Mouse (Mus musculus) neural tube, embryonic 14.5 days (tissue): ENCODE data around the gene Rbfox2. TPM values are rescaled to one million over a fixed set of nuclear protein-coding genes. Genes with fewer than 3 reads are reported as not detected.
A peak's percentile ranks its signal among the peaks of the same experiment; 100 is the strongest.
"Not testable (repeated sequence)": the region's sequence is repeated elsewhere in the genome, so short reads cannot be mapped to it uniquely, and the experiment has no call there.

Source experiments
- ATAC-seq: fragments of 200-750 bp; cut with Nextera tagmentation; 2 replicates; pipeline ENCODE4 v1.8.0; 2017; ENCODE audit warnings: low read depth, mild to moderate bottlenecking, moderate TSS enrichment, moderate library complexity
- H3K27ac ChIP-seq: fragments of 300-500 bp; sonication (generic); 2 replicates; pipeline ENCODE4 v1.5.1; 2014; ENCODE audit warnings: low read depth, mild to moderate bottlenecking, control low read depth, low read length, moderate library complexity, mixed read lengths
- H3K27me3 ChIP-seq: fragments of 300-500 bp; sonication (generic); 2 replicates; pipeline ENCODE4 v1.6.1; 2014; ENCODE audit warnings: low read length; ENCODE audit not compliant: control insufficient read depth, insufficient read depth
- H3K36me3 ChIP-seq: fragments of 300-500 bp; sonication (generic); 2 replicates; pipeline ENCODE4 v1.6.1; 2014; ENCODE audit warnings: low read length, mixed read lengths; ENCODE audit not compliant: control insufficient read depth, insufficient read depth
- H3K4me1 ChIP-seq: fragments of 300-500 bp; sonication (generic); 2 replicates; pipeline ENCODE4 v1.6.1; 2014; ENCODE audit warnings: low read length; ENCODE audit not compliant: control insufficient read depth, insufficient read depth
- H3K4me2 ChIP-seq: fragments of 300-500 bp; sonication (generic); 2 replicates; pipeline ENCODE4 v1.6.1; 2014; ENCODE audit warnings: mild to moderate bottlenecking, low read depth, low read length, control low read depth
- H3K4me3 ChIP-seq: fragments of 300-500 bp; sonication (generic); 2 replicates; pipeline ENCODE4 v1.5.1; 2014; ENCODE audit warnings: low read depth, low read length, control low read depth, mixed read lengths
- H3K9ac ChIP-seq: fragments of 300-500 bp; sonication (generic); replicated peaks from 2 replicates; pipeline ENCODE4 v1.6.1; 2014; ENCODE audit warnings: low read depth, mild to moderate bottlenecking, control low read depth, low read length, mixed read lengths
- H3K9me3 ChIP-seq: fragments of 300-500 bp; sonication (generic); 2 replicates; pipeline ENCODE4 v1.6.1; 2016; ENCODE audit warnings: low read length; ENCODE audit not compliant: control insufficient read depth
- WGBS: fragments of 180-500 bp; shearing (Covaris S2); extraction: QIAGEN DNeasy Blood & Tissue Kit; methylation state at CpG from one replicate; pipeline ENCODE4 v1.1.7; 2014; 5-methylcytosine and 5-hydroxymethylcytosine counted together
- polyA plus RNA-seq: library from polyadenylated mRNA; unstranded; fragments of >200 nt; fragmentation: Nextera tagmentation; extraction: Ambion mirVana; gene quantifications from 2 replicates; pipeline ENCODE4 v1.2.1, GENCODE M21; 2014

Rbfox2 gene
- polyA plus RNA-seq, 1 experiment from 2014 or later: 208 TPM

GRCm38 (mm10) chr15:77271285-77271684 lies 35.5 kb downstream of the Rbfox2 start:
- no peaks in the 10 kb centered on the region for H3K27me3 ChIP-seq
- no peak overlapping the region for H3K4me2 ChIP-seq
- no peak overlapping the region for H3K27ac ChIP-seq
- WGBS: 94% methylated on average over 5 of the region's 5 CpGs
- H3K4me3 ChIP-seq: no peak overlapping the region
- no peak overlapping the region for H3K9ac ChIP-seq
- H3K4me1 ChIP-seq: peaks cover 6% of the 10 kb centered on the region; the same call in 1 of the 2 replicates
- no peaks in the 10 kb centered on the region for H3K36me3 ChIP-seq
- H3K9me3 ChIP-seq: no peaks in the 10 kb centered on the region
- ATAC-seq: no peak

GRCm38 (mm10) chr15:77269496-77269895 lies 37.3 kb downstream of the Rbfox2 start:
- H3K4me2 ChIP-seq, H3K4me3 ChIP-seq, H3K27ac ChIP-seq, H3K36me3 ChIP-seq, H3K9ac ChIP-seq, H3K27me3 ChIP-seq, H3K9me3 ChIP-seq, ATAC-seq: not testable (repeated sequence)
- 86% methylated on average over 1 of the region's 1 CpGs for WGBS
- peaks cover 11% of the 10 kb centered on the region; the same call in 1 of the 2 replicates for H3K4me1 ChIP-seq

- Histone ChIP-seq H3K4me2 (no peak overlapping the region), H3K27me3 (no peaks in the 10 kb centered on the region), H3K4me1 (peaks cover 11% of the 10 kb centered on the region; the same call in 1 of the 2 replicates), H3K9me3 (no peaks in the 10 kb centered on the region), H3K9ac (no peak overlapping the region), H3K36me3 (no peaks in the 10 kb centered on the region), H3K27ac (no peak overlapping the region), H3K4me3 (no peak overlapping the region)
- WGBS: 88% methylated on average over 3 of the region's 3 CpGs
- ATAC-seq: no peak
These were observed 38.4 kb downstream of the Rbfox2 start for GRCm38 (mm10) chr15:77268415-77268814.

GRCm38 (mm10) chr15:77265318-77265717 lies 41.5 kb downstream of the Rbfox2 start:
- no peaks in the 10 kb centered on the region for H3K9me3 ChIP-seq
- H3K36me3 ChIP-seq: no peaks in the 10 kb centered on the region
- 31% methylated on average over 4 of the region's 4 CpGs for WGBS
- H3K27me3 ChIP-seq: no peaks in the 10 kb centered on the region
- ATAC-seq: no peak
- no peak overlapping the region for H3K27ac ChIP-seq
- H3K9ac ChIP-seq: no peak overlapping the region
- no peak overlapping the region for H3K4me3 ChIP-seq
- peaks cover 11% of the 10 kb centered on the region; the same call in 1 of the 2 replicates for H3K4me1 ChIP-seq
- H3K4me2 ChIP-seq: no peak overlapping the region

- 54% methylated on average over 5 of the region's 5 CpGs for WGBS
- Histone ChIP-seq H3K4me2 (no peak overlapping the region), H3K27me3 (no peaks in the 10 kb centered on the region), H3K9me3 (no peaks in the 10 kb centered on the region), H3K9ac (no peak overlapping the region), H3K36me3 (no peaks in the 10 kb centered on the region), H3K4me3 (no peak overlapping the region), H3K27ac (no peak overlapping the region), H3K4me1 (peaks cover 11% of the 10 kb centered on the region; the same call in 1 of the 2 replicates)
- no peak for ATAC-seq
These were observed 42.5 kb downstream of the Rbfox2 start for GRCm38 (mm10) chr15:77264314-77264713.

- no peaks in the 10 kb centered on the region for H3K36me3 ChIP-seq
- H3K4me3 ChIP-seq: no peak overlapping the region
- H3K27ac ChIP-seq: no peak overlapping the region
- 96% methylated on average over 2 of the region's 2 CpGs for WGBS
- H3K9ac ChIP-seq: no peak overlapping the region
- ATAC-seq: no peak
- H3K9me3 ChIP-seq: no peaks in the 10 kb centered on the region
- no peaks in the 10 kb centered on the region for H3K27me3 ChIP-seq
- no peak overlapping the region for H3K4me2 ChIP-seq
- H3K4me1 ChIP-seq: peaks cover 11% of the 10 kb centered on the region; the same call in 1 of the 2 replicates
These were observed 44.0 kb downstream of the Rbfox2 start for GRCm38 (mm10) chr15:77262782-77263181.

GRCm38 (mm10) chr15:77257437-77258229 lies 49.2 kb downstream of the Rbfox2 start:
- Histone ChIP-seq H3K27ac (no peak overlapping the region), H3K9me3 (no peaks in the 10 kb centered on the region), H3K4me3 (no peak overlapping the region), H3K36me3 (no peaks in the 10 kb centered on the region), H3K9ac (no peak overlapping the region), H3K27me3 (no peaks in the 10 kb centered on the region), H3K4me2 (no peak overlapping the region), H3K4me1 (peaks cover 5% of the 10 kb centered on the region; the same call in 1 of the 2 replicates)
- WGBS: 26% methylated on average over 6 of the region's 6 CpGs
- no peak for ATAC-seq

- H3K4me2 ChIP-seq: no peak overlapping the region
- H3K27me3 ChIP-seq: no peaks in the 10 kb centered on the region
- no peak for ATAC-seq
- no peak overlapping the region for H3K4me3 ChIP-seq
- no peak overlapping the region for H3K27ac ChIP-seq
- no peak overlapping the region for H3K9ac ChIP-seq
- no peaks in the 10 kb centered on the region for H3K36me3 ChIP-seq
- H3K4me1 ChIP-seq: peaks cover 5% of the 10 kb centered on the region; the same call in 1 of the 2 replicates
- 85% methylated on average over 4 of the region's 4 CpGs for WGBS
- no peaks in the 10 kb centered on the region for H3K9me3 ChIP-seq
These were observed 50.0 kb downstream of the Rbfox2 start for GRCm38 (mm10) chr15:77256782-77257181.

- Histone ChIP-seq H3K36me3 (no peaks in the 10 kb centered on the region), H3K27me3 (no peaks in the 10 kb centered on the region), H3K9ac (no peak overlapping the region), H3K4me1 (peaks cover 5% of the 10 kb centered on the region; the same call in 1 of the 2 replicates), H3K9me3 (no peaks in the 10 kb centered on the region), H3K4me3 (no peak overlapping the region), H3K4me2 (no peak overlapping the region), H3K27ac (peak overlapping the region; percentile 39; the same call in 1 of the 2 replicates)
- 5% methylated on average over 1 of the region's 1 CpGs for WGBS
- no peak for ATAC-seq
These were observed 52.2 kb downstream of the Rbfox2 start for GRCm38 (mm10) chr15:77254636-77255035.
